Mouse (Mus musculus) lung, postnatal 0 days (tissue): Measurements from ENCODE around the gene Fn3krp. TPM values are rescaled to one million over a fixed set of nuclear protein-coding genes. Genes with fewer than 3 reads are reported as not detected.

Experiments
- ATAC-seq: fragments of 200-750 bp; cut with Nextera tagmentation; 2 replicates; pipeline ENCODE4 v1.8.0; 2017; ENCODE audit warnings: moderate library complexity
- DNase-seq: peaks from one replicate; pipeline ENCODE4 v3.0.0-alpha.2; 2016; ENCODE audit warnings: low spot score
- H3K27ac ChIP-seq: fragments of 300-500 bp; sonication (generic); 2 replicates; pipeline ENCODE4 v1.5.1; 2014; ENCODE audit warnings: antibody characterized with exemption, mild to moderate bottlenecking, low read length, mixed read lengths
- H3K27me3 ChIP-seq: fragments of 300-500 bp; sonication (generic); replicated peaks from 2 replicates; pipeline ENCODE4 v1.6.1; 2014; ENCODE audit warnings: low read length, mixed read lengths; ENCODE audit not compliant: insufficient read depth
- H3K36me3 ChIP-seq: fragments of 300-500 bp; sonication (generic); 2 replicates; pipeline ENCODE4 v1.6.1; 2014; ENCODE audit warnings: low read length, mixed read lengths; ENCODE audit not compliant: insufficient read depth
- H3K4me1 ChIP-seq: fragments of 300-500 bp; sonication (generic); 2 replicates; pipeline ENCODE4 v1.6.1; 2014; ENCODE audit warnings: antibody characterized with exemption, low read depth, low read length, mixed read lengths; ENCODE audit not compliant: insufficient read depth
- H3K4me2 ChIP-seq: fragments of 300-500 bp; sonication (generic); replicated peaks from 2 replicates; pipeline ENCODE4 v1.6.1; 2014; ENCODE audit warnings: low read depth, mild to moderate bottlenecking, low read length, moderate library complexity, mixed read lengths
- H3K4me3 ChIP-seq: fragments of 300-500 bp; sonication (generic); 2 replicates; pipeline ENCODE4 v1.5.1; 2014; ENCODE audit warnings: low read depth, low read length
- H3K9ac ChIP-seq: fragments of 300-500 bp; sonication (generic); replicated peaks from 2 replicates; pipeline ENCODE4 v1.6.1; 2014; ENCODE audit warnings: low read depth, mild to moderate bottlenecking
- H3K9me3 ChIP-seq: fragments of 300-500 bp; sonication (generic); 2 replicates; pipeline ENCODE4 v1.6.1; 2016; ENCODE audit warnings: low read length, mixed read lengths
- CTCF ChIP-seq: IDR thresholded peaks from 2 replicates; pipeline ENCODE4 v1.5.1; 2016; ENCODE audit warnings: antibody characterized with exemption, mild to moderate bottlenecking
- EP300 ChIP-seq: IDR thresholded peaks from 2 replicates; pipeline ENCODE4 v1.6.1; 2016; ENCODE audit warnings: antibody characterized with exemption, mild to moderate bottlenecking, control low read depth
- WGBS: fragments of 180-500 bp; shearing (Covaris S2); extraction: QIAGEN DNeasy Blood & Tissue Kit; methylation state at CpG from one replicate; pipeline ENCODE4 v1.1.7; 2014; 5-methylcytosine and 5-hydroxymethylcytosine counted together
- microRNA-seq: library from miRNA; unstranded; fragments of <30 nt; microRNA quantifications from one replicate; pipeline ENCODE4, GENCODE M21; 2016
- polyA plus RNA-seq: library from polyadenylated mRNA; unstranded; fragments of >200 nt; fragmentation: Nextera tagmentation; extraction: Ambion mirVana; gene quantifications from 2 replicates; pipeline ENCODE4 v1.2.1, GENCODE M21; 2015

The Fn3krp gene
- polyA plus RNA-seq, 1 experiment from 2014 or later, result 5.8 TPM

GRCm38 (mm10) chr11:121467408-121467807 is 46.2 kb downstream of the Fn3krp start:
- Histone ChIP-seq H3K4me3 (no peak overlapping the region), H3K9me3 (no peaks in the 10 kb centered on the region), H3K36me3 (peaks cover 11% of the 10 kb centered on the region; the same call in 1 of the 2 replicates), H3K27me3 (no peaks in the 10 kb centered on the region), H3K4me1 (no peaks in the 10 kb centered on the region), H3K27ac (no peak overlapping the region), H3K9ac (no peak overlapping the region), H3K4me2 (no peak overlapping the region)
- DNase-seq (no peak), ATAC-seq (no peak)
- TF ChIP-seq CTCF (no peak), EP300 (no peak)
- 86% methylated on average over 6 of the region's 6 CpGs for WGBS

DNA sequence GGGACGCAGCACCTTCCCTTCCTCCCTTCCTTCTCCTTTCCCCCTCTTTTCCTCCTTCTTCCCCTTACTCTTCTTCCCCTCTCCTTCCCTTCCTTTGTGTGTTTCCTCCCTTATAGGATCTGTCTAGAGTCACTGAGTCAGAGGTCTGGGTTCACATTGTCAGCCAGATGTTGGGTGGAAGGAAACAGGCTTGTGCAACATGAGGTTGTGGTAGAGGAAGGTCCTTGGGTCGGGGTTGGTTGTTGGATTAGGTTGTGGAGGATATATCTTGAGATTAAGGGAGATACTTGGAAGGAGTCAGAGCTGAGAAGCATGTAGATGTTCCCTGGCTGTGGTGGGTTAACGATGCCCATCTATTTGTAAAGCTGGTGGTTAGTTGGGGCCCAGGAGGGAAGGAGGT is 53.6 kb downstream of the Fn3krp start:
- ATAC-seq (no peak), DNase-seq (no peak)
- Histone ChIP-seq H3K9me3 (no peaks in the 10 kb centered on the region), H3K4me1 (no peaks in the 10 kb centered on the region), H3K9ac (no peak overlapping the region), H3K4me2 (no peak overlapping the region), H3K36me3 (no peaks in the 10 kb centered on the region), H3K27me3 (no peaks in the 10 kb centered on the region), H3K27ac (no peak overlapping the region), H3K4me3 (no peak overlapping the region)
- TF ChIP-seq CTCF, result no peak
- TF ChIP-seq EP300, result no peak
- WGBS, result 81% methylated on average over 3 of the region's 3 CpGs

- no peak overlapping the region for H3K9ac ChIP-seq
- H3K27me3 ChIP-seq, result no peaks in the 10 kb centered on the region
- no peak overlapping the region for H3K27ac ChIP-seq
- DNase-seq, result peak; percentile 90
- no peak overlapping the region for H3K4me2 ChIP-seq
- ATAC-seq, result peak; percentile 59
- H3K9me3 ChIP-seq, result no peaks in the 10 kb centered on the region
- no peak overlapping the region for H3K4me3 ChIP-seq
- H3K36me3 ChIP-seq, result no peaks in the 10 kb centered on the region
- no peaks in the 10 kb centered on the region for H3K4me1 ChIP-seq
- 29% methylated on average over 9 of the region's 9 CpGs for WGBS
- peak; percentile 92 for TF ChIP-seq CTCF
- TF ChIP-seq EP300, result no peak
These were observed 54.7 kb downstream of the Fn3krp start for GRCm38 (mm10) chr11:121475699-121476415.

- Histone ChIP-seq H3K27me3 (no peaks in the 10 kb centered on the region), H3K4me1 (no peaks in the 10 kb centered on the region), H3K9ac (no peak overlapping the region), H3K36me3 (no peaks in the 10 kb centered on the region), H3K9me3 (no peaks in the 10 kb centered on the region), H3K4me2 (no peak overlapping the region), H3K4me3 (no peak overlapping the region), H3K27ac (no peak overlapping the region)
- WGBS, result 86% methylated on average over 15 of the region's 15 CpGs
- DNase-seq, result no peak
- TF ChIP-seq EP300 (no peak), CTCF (no peak)
- ATAC-seq, result no peak
These were observed 58.4 kb downstream of the Fn3krp start for GRCm38 (mm10) chr11:121479476-121480203.

Small RNAs within 50 kb of the gene (microRNA-seq; reads per million reads assigned to microRNA genes)
- not detected for gene Mir7236

Other genes starting within 250 kb of the Fn3krp start
- 4.5 and 6.1 TPM in 2 replicates for gene Hexdc, start 217.0 kb upstream of the Fn3krp start, polyA plus RNA-seq
- gene Ogfod3, start 216.7 kb upstream of the Fn3krp start, polyA plus RNA-seq, result 18.3 and 20.3 TPM in 2 replicates
- 28.9 and 29.3 TPM in 2 replicates for gene Cybc1, start 192.1 kb upstream of the Fn3krp start, polyA plus RNA-seq
- gene Narf, start 184.1 kb upstream of the Fn3krp start, polyA plus RNA-seq, result 15.8 and 18.7 TPM in 2 replicates
- 4.0 and 5.1 TPM in 2 replicates for gene Foxk2, start 161.4 kb upstream of the Fn3krp start, polyA plus RNA-seq
- gene Wdr45b, start 67.0 kb upstream of the Fn3krp start, polyA plus RNA-seq, result 62.2 and 63.0 TPM in 2 replicates
- 4.0 and 5.6 TPM in 2 replicates for gene Rab40b, start 33.1 kb upstream of the Fn3krp start, polyA plus RNA-seq
- 0.81 and 1.3 TPM in 2 replicates for gene Fn3k, start 13.5 kb downstream of the Fn3krp start, polyA plus RNA-seq
- 21.5 and 24.4 TPM in 2 replicates for gene Tbcd, start 30.5 kb downstream of the Fn3krp start, polyA plus RNA-seq
- 0.63 and 1.0 TPM in 2 replicates for gene Zfp750, start 97.9 kb downstream of the Fn3krp start, polyA plus RNA-seq